Mouse (Mus musculus) stomach, embryonic 16.5 days (tissue): Measurements from ENCODE around the gene Tbx6. TPM values are rescaled to one million over a fixed set of nuclear protein-coding genes. Genes with fewer than 3 reads are reported as not detected.

Experiments used
- ATAC-seq: fragments of 200-750 bp; cut with Nextera tagmentation; 2 replicates; pipeline ENCODE4 v1.8.0; 2017; ENCODE audit warnings: moderate number of reproducible peaks, moderate TSS enrichment; ENCODE audit not compliant: insufficient read depth, low FRiP score
- H3K27ac ChIP-seq: fragments of 300-500 bp; sonication (generic); 2 replicates; pipeline ENCODE4 v1.5.1; 2014; ENCODE audit warnings: low read length
- H3K27me3 ChIP-seq: fragments of 300-500 bp; sonication (generic); 2 replicates; pipeline ENCODE4 v1.6.1; 2014; ENCODE audit warnings: low read length, control low read depth, mixed read lengths; ENCODE audit not compliant: control insufficient read depth, insufficient read depth
- H3K36me3 ChIP-seq: fragments of 300-500 bp; sonication (generic); 2 replicates; pipeline ENCODE4 v1.6.1; 2014; ENCODE audit warnings: low read length; ENCODE audit not compliant: control insufficient read depth, insufficient read depth
- H3K4me1 ChIP-seq: fragments of 300-500 bp; sonication (generic); 2 replicates; pipeline ENCODE4 v1.6.1; 2014; ENCODE audit warnings: low read length, control low read depth, mixed read lengths; ENCODE audit not compliant: control insufficient read depth, insufficient read depth
- H3K4me2 ChIP-seq: fragments of 300-500 bp; sonication (generic); 2 replicates; pipeline ENCODE4 v1.6.1; 2014; ENCODE audit warnings: low read depth, low read length, mixed read lengths
- H3K4me3 ChIP-seq: fragments of 300-500 bp; sonication (generic); replicated peaks from 2 replicates; pipeline ENCODE4 v1.5.1; 2014; ENCODE audit warnings: mild to moderate bottlenecking, low read length
- H3K9ac ChIP-seq: fragments of 300-500 bp; sonication (generic); 2 replicates; pipeline ENCODE4 v1.6.1; 2014; ENCODE audit warnings: low read length
- H3K9me3 ChIP-seq: fragments of 300-500 bp; sonication (generic); replicated peaks from 2 replicates; pipeline ENCODE4 v1.6.1; 2016; ENCODE audit warnings: low read length, control low read depth; ENCODE audit not compliant: control insufficient read depth
- WGBS: fragments of 180-500 bp; shearing (Covaris S2); extraction: QIAGEN DNeasy Blood & Tissue Kit; methylation state at CpG from one replicate; pipeline ENCODE4 v1.1.7; 2014; 5-methylcytosine and 5-hydroxymethylcytosine counted together
- polyA plus RNA-seq: library from polyadenylated mRNA; unstranded; fragments of >200 nt; fragmentation: Nextera tagmentation; extraction: Ambion mirVana; gene quantifications from 2 replicates; pipeline ENCODE4 v1.2.1, GENCODE M21; 2015

Tbx6 gene
- polyA plus RNA-seq, 1 experiment from 2014 or later, result 0.27 TPM

GRCm38 (mm10) chr7:126785056-126785455, 3.8 kb downstream of the Tbx6 start:
- no peaks in the 10 kb centered on the region for H3K9me3 ChIP-seq
- 72% methylated on average over 4 of the region's 4 CpGs for WGBS
- H3K4me1 ChIP-seq, result peaks cover 16% of the 10 kb centered on the region
- H3K4me3 ChIP-seq, result no peak overlapping the region
- H3K36me3 ChIP-seq, result peaks cover 33% of the 10 kb centered on the region
- ATAC-seq, result no peak
- H3K4me2 ChIP-seq, result no peak overlapping the region
- no peak overlapping the region for H3K9ac ChIP-seq
- no peaks in the 10 kb centered on the region for H3K27me3 ChIP-seq
- H3K27ac ChIP-seq, result no peak overlapping the region

- WGBS, result 87% methylated on average over 14 of the region's 14 CpGs
- Histone ChIP-seq H3K9ac (no peak overlapping the region), H3K27me3 (no peaks in the 10 kb centered on the region), H3K4me3 (no peak overlapping the region), H3K4me2 (no peak overlapping the region), H3K4me1 (peaks cover 19% of the 10 kb centered on the region), H3K36me3 (peaks cover 33% of the 10 kb centered on the region), H3K9me3 (no peaks in the 10 kb centered on the region), H3K27ac (no peak overlapping the region)
- no peak for ATAC-seq
Measured at GRCm38 (mm10) chr7:126786142-126786541, 4.9 kb downstream of the Tbx6 start.

- Histone ChIP-seq H3K9me3 (no peaks in the 10 kb centered on the region), H3K9ac (no peak overlapping the region), H3K4me2 (no peak overlapping the region), H3K27me3 (no peaks in the 10 kb centered on the region), H3K36me3 (peaks cover 33% of the 10 kb centered on the region), H3K27ac (no peak overlapping the region), H3K4me3 (no peak overlapping the region), H3K4me1 (peaks cover 24% of the 10 kb centered on the region)
- ATAC-seq, result no peak
- 82% methylated on average over 4 of the region's 4 CpGs for WGBS
Measured at GRCm38 (mm10) chr7:126789141-126789540, 7.9 kb downstream of the Tbx6 start.

GRCm38 (mm10) chr7:126791851-126792720, 10.8 kb downstream of the Tbx6 start, which contains the start of gene Ppp4c:
Gene Ppp4c (minus strand): TSS chr7:126792496.
- Histone ChIP-seq H3K27ac (peak within 1 kb of the TSS; percentile 98), H3K36me3 (peaks cover 32% of the 10 kb centered on the region), H3K4me2 (peak within 1 kb of the TSS; percentile 82), H3K4me3 (peak within 1 kb of the TSS; percentile 99), H3K4me1 (peaks cover 28% of the 10 kb centered on the region), H3K27me3 (no peaks in the 10 kb centered on the region), H3K9me3 (no peaks in the 10 kb centered on the region), H3K9ac (peak within 1 kb of the TSS; percentile 90)
- WGBS, result under 1% methylated on average over 73 of the region's 83 CpGs
- ATAC-seq, result peak; percentile 94

GRCm38 (mm10) chr7:126792721-126793443, 11.6 kb downstream of the Tbx6 start:
- H3K36me3 ChIP-seq, result peaks cover 29% of the 10 kb centered on the region
- ATAC-seq, result no peak; the same call in 1 of the 2 replicates

GRCm38 (mm10) chr7:126793456-126794270, 12.4 kb downstream of the Tbx6 start:
- no peaks in the 10 kb centered on the region for H3K27me3 ChIP-seq
- H3K36me3 ChIP-seq, result peaks cover 24% of the 10 kb centered on the region
- peaks cover 36% of the 10 kb centered on the region for H3K4me1 ChIP-seq
- 70% methylated on average over 4 of the region's 4 CpGs for WGBS
- H3K9ac ChIP-seq, result no peak overlapping the region
- ATAC-seq, result no peak
- no peak overlapping the region for H3K4me2 ChIP-seq
- H3K9me3 ChIP-seq, result no peaks in the 10 kb centered on the region
- H3K27ac ChIP-seq, result no peak overlapping the region
- H3K4me3 ChIP-seq, result no peak overlapping the region

More at GRCm38 (mm10) chr7:126792721-126793443, 11.6 kb downstream of the Tbx6 start:
- Histone ChIP-seq H3K4me2 (peak overlapping the region; percentile 80), H3K9ac (peak overlapping the region; percentile 90), H3K27me3 (no peaks in the 10 kb centered on the region), H3K4me1 (peaks cover 36% of the 10 kb centered on the region), H3K4me3 (peak overlapping the region; percentile 99), H3K27ac (peak overlapping the region; percentile 98), H3K9me3 (no peaks in the 10 kb centered on the region)
- 21% methylated on average over 11 of the region's 11 CpGs for WGBS

- no peak overlapping the region for H3K27ac ChIP-seq
- 72% methylated on average over 4 of the region's 4 CpGs for WGBS
- H3K9me3 ChIP-seq, result no peaks in the 10 kb centered on the region
- no peak overlapping the region for H3K4me2 ChIP-seq
- peaks cover 20% of the 10 kb centered on the region for H3K36me3 ChIP-seq
- no peak for ATAC-seq
- H3K4me3 ChIP-seq, result no peak overlapping the region
- no peaks in the 10 kb centered on the region for H3K27me3 ChIP-seq
- peaks cover 36% of the 10 kb centered on the region for H3K4me1 ChIP-seq
- no peak overlapping the region for H3K9ac ChIP-seq
Measured at GRCm38 (mm10) chr7:126794271-126794605, 13.0 kb downstream of the Tbx6 start.

GRCm38 (mm10) chr7:126795387-126796317, 14.4 kb downstream of the Tbx6 start:
- H3K9ac ChIP-seq, result no peak overlapping the region
- 78% methylated on average over 16 of the region's 16 CpGs for WGBS
- H3K27me3 ChIP-seq, result no peaks in the 10 kb centered on the region
- no peak for ATAC-seq
- H3K36me3 ChIP-seq, result peaks cover 18% of the 10 kb centered on the region
- H3K27ac ChIP-seq, result no peak overlapping the region
- peaks cover 39% of the 10 kb centered on the region for H3K4me1 ChIP-seq
- H3K4me2 ChIP-seq, result no peak overlapping the region
- no peaks in the 10 kb centered on the region for H3K9me3 ChIP-seq
- no peak overlapping the region for H3K4me3 ChIP-seq
